Mouse (Mus musculus): ENCODE results near the gene Ugt1a2. TPM values are rescaled to one million over a fixed set of nuclear protein-coding genes. Genes with fewer than 3 reads are reported as not detected.

Ugt1a2 gene
- polyA plus RNA-seq, 2 experiments from 2014 or later = not detected

DNA sequence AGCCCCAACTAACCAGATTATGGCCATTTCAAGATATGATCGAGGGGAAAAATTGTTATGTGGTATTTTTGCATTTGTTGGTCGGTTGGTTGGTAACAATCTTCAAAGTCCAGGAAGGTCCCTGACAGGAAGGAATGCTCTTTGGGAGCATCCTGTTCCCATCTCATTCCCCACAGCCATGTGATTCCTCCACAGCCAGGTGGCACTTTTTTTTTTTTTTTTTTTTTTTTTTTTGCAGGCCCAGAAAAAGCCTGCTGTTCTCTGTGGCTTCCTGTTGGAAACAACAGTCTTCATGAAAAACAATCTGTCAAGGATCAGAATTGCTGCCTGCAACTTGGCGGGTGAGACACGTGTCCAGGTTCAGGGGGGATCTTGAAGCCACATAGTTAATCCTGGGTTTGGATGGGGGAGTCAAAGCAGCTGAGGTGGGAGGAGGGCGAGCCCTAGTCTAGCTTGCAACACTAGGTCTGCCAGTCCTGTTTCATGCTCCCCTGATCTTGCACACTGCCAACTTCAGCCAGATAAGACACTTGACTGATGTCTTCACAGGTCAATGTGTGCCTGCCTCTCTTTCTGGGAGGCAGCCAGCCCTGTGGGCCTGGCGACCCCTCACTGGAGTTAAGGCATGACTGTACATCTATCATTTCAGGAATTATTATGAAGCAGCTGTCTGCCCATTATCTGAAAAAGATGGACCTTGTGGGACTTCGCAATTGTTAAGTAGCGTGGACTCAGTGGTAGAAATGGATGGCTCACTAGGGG is 58.7 kb downstream of the Ugt1a2 start:
- ATAC-seq = peak; percentile 22

DNA sequence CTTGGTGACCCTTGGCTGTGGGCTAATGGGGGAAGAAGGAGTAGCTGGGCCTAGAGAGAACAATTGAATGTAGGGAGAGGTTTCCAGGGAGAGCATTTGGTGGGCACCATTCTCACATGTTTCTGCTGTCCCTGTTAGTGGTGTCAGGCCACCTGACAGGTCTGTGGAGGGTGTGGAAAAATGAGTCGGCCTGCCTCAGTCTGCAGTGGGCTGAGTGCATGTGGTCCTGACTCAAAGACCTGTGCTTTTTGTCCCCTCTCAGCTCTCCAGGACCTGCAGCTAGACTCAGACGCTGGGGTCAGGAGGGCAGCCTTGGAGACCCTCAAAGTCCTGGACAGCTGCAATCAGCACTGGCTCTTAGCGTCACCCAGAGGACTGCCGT is 59.2 kb downstream of the Ugt1a2 start:
- no peak for ATAC-seq

DNA sequence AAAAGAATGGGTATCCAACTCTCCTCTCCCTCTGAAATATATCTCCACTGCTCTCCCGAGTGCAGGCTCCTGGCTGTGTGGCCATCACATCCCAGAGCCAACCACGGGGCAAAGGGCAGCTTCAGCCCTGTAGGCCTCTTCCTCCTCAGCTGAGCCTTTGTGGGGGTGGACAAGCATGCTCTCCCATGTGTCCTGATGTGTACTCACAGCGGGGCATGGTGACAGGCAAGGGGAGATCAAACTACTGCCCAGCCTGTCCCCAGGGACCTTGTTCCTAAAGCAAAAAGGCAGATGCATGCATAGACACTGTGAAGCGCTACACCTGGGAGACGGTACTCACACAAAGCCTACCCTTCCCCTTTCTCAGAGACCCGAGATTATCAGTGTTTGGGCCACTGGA is 59.7 kb downstream of the Ugt1a2 start:
- no peak for ATAC-seq

DNA sequence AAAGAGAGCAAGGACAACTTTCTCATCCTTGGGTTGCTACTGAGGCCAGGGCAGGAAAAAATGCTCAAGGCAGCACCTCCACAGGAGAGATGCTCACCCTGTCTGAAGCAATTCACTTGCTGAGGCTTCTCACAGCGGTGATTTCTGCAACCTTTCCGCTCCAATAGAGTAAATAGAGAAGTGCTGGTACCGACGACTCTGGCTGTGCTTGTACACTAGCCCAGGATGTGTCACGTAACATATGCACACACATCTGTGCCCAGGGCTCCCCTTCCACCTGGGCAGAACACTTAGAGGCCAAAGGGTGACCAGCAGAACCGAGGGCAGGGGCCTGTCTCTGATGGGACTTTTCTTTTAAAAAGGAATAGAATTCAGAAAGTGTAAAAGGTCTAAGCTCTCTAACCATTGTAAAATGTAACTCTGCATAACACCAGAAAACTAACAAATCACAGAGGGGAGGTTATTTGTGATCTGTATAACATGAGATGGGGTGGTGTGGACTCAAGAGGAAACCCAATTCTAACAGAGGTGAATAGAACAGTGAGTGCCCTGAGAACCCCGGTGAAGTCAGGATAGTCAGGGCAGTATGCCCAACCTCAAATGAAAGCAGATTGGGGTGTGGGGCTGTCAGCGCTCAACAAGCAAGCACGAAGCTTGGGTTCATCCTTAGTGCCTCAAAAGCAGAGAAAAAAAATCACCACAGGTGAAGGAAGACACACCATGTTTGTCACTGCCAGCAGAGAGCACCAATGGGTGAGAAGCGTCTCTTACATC is 60.4 kb downstream of the Ugt1a2 start:
- no peak for ATAC-seq

DNA sequence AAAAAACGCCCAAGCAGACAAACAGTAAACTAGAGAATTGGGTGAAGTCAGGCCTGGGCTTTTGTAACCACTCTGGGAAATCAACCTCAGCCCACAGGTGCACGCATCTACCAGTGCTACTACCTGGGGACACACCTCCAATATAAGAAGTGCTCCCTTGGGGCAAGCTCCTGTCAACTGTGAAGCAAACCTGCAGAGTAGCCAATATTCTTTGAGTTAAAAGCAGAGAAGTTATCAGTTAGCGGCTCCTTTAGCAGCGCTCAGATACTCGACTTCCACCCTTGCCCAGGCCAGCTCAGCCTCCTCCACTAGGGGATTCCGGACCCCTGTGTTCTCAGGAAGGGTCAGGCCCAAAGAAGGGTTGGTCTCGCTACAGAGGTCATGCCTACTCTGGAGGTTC is 61.3 kb downstream of the Ugt1a2 start:
- ATAC-seq = no peak

DNA sequence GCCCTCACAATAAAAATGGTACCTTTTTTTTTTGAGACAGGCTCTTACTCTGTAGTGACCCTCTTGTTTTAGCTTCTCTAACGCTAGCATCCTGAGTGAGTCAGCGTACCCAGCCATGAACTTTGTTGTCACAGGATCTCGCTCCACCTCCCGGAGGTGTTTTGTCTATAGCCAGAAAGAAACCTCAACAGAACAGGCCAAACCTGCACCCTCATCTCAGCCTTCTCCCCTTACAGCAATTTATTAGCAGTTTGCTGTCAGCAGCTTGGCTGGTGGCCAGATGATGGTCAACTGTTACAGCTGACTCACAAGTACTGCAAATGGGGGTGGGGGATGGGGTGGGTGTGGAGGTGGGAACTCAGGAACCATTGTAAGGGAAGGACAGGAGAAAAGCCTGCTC is 61.9 kb downstream of the Ugt1a2 start:
- no peak for ATAC-seq

DNA sequence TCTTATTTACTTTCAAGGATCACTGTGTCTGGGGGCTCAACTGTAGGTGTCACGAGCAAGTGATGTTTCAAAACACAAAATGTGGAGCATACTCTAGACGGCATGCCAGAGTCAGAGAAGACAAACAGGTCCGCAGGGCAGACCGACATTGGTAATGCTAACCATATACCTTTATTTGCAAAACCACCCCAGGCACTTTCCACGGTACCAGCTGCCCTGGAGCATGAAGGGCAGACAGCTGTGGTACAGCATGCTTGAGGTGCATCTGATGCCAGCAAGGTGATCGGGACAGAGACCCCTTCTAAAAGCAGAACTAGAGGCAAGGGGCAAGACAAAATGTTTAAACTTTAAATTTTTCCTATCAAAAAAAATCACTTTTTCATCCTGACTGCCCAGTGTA is 62.6 kb downstream of the Ugt1a2 start:
- ATAC-seq = no peak

DNA sequence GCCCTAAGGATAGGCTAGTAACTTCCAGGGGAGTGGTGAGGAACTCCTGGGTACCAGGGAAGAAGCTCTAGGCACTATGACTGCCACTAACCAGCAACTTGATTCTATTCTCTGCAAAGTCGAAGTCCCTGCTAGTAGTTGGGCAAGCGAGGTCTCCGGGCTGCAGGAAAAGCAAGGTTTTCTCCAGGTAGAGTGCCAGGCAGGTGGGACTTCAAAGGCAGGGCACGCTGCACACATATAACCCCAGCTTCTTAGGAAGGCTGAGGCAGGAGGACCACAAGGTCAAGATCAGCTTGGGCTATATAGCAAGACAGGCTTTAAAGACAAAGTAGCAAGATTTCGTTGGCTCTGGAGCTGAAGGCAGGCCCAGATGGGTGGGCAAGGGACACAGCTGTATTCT is 63.4 kb downstream of the Ugt1a2 start:
- no peak for ATAC-seq

DNA sequence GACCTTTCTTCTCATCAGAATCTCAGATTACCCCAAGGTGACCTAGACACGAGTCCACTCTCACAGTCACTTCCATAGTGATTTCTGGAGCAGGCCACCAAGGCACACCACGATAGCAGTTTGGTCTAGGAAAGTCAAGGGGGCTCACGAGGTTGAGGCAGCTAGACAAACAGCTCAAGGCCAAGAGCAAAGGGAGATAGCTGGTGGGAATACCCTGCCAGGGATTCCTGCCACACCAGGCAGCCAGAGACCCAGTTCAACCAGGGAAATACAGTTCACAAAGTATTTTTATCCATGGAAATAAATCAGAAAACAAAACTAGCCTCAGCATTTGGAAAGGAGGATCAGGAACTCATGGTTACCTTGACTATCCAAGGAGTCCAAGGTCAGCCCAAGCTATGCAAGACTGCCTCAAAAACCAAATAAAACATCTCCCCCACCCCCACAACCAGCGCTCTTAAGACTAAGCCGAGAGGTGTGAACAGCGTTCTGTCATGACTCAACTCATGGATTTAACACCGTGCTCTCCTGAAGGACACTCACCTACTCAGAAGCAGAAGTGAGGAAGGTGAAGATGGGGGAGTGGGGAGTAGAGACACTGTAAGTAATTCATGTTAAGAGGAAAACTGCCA is 64.0 kb downstream of the Ugt1a2 start:
- ATAC-seq = no peak

DNA sequence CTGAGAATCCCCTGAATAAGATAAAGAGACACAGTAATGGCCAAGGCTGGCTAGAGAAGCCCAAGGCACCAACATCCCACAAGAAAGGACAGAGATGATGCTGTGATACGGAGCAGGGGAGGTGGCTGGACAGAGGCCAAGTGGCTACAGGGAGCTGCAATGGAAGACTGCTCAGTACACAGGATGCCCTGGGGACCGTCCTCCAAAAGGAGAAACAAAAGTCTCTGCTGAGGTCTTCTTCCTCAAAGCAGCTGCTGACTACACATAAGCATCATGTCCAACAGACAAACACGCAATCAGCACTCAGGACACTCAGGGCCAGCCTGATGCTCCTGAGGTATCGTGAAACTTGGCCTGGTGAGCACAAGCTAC is 64.5 kb downstream of the Ugt1a2 start:
- no peak for ATAC-seq

DNA sequence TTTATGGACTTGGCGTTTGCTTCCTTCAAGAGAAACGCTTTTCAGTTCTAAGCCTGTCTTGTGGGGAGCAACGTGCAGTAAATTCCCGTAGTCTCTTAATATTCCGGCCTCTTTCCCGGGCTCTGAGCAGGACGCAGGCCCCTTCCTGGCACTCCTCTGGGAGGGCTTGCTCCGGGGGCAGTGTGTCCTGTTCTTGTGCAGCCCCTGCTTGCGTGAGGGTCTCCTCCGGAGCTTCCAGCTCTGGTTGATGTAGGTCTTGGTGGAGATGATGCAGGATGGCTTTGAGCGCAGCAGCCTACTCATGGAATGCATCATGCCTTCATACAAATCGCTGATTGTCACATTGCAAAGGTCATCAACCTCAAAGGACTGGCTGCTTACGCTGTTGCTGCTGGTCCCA is 65.7 kb downstream of the Ugt1a2 start:
- no peak for ATAC-seq

DNA sequence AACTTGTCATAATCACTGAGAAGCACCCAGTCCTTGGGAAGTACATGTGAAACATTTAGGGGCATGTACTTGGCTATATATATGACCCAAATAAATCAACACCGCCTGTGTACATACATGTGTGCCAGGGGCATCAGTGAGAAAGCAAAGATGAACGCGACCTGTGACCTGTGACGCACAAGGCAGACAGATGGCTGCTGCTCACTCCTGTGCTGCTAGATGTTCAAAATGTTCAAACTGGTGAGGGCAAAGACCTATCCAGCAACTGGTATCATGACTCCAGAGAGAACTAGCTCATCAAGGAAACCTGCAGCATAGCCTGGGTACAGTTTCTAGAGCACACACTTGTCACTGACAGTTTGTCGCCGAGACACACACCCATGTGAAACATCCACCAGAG is 67.1 kb downstream of the Ugt1a2 start:
- no peak for ATAC-seq

DNA sequence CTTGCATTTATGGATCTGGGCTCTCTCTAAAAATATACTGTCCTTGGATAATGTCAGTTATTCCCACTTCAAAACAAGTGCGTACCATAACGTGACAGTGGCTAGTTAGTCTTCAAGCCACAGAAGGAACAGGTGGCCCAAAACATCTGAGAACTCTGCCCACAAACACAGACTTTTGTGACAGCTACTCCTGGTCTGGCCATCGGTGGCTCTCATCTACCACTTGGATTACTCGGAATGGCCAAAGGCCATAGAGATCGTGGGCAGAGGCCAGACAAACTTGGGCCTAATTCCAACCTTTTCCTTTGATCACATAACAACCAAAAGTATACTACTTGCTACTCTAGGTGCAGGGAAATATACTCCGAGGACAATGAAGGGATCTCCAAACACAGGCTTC is 67.7 kb downstream of the Ugt1a2 start:
- ATAC-seq = no peak

Other genes starting within 250 kb of the Ugt1a2 start
- gene Usp40, start 192.1 kb upstream of the Ugt1a2 start, polyA plus RNA-seq (2017; shearing (Covaris generic)) = 10 to 100 TPM; 24.5 to 28.5 TPM
- not detected for gene Ugt1a10, start 145.2 kb upstream of the Ugt1a2 start, polyA plus RNA-seq (2017; shearing (Covaris generic))
- not detected for gene Ugt1a9, start 129.8 kb upstream of the Ugt1a2 start, polyA plus RNA-seq (2017; shearing (Covaris generic))
- not detected for gene Ugt1a8, start 112.8 kb upstream of the Ugt1a2 start, polyA plus RNA-seq (2017; shearing (Covaris generic))
- 1 to 10 TPM in 1 of 2 experiments, under 1 TPM in 1; 0.56 to 1.2 TPM for gene Ugt1a7c, start 105.5 kb upstream of the Ugt1a2 start, polyA plus RNA-seq (2017; shearing (Covaris generic))
- not detected for gene Ugt1a6b, start 97.3 kb upstream of the Ugt1a2 start, polyA plus RNA-seq (2017; shearing (Covaris generic))
- under 1 TPM; 0.13 to 0.75 TPM for gene Ugt1a6a, start 65.8 kb upstream of the Ugt1a2 start, polyA plus RNA-seq (2017; shearing (Covaris generic))
- gene Ugt1a5, start 34.6 kb upstream of the Ugt1a2 start, polyA plus RNA-seq (2017; shearing (Covaris generic)) = not detected
- under 1 TPM; 0.63 to 0.73 TPM for gene Dnajb3, start 5.2 kb downstream of the Ugt1a2 start, polyA plus RNA-seq (2017; shearing (Covaris generic))
- not detected for gene Ugt1a1, start 11.4 kb downstream of the Ugt1a2 start, polyA plus RNA-seq (2017; shearing (Covaris generic))
- 1 to 10 TPM; 1.4 to 1.6 TPM for gene Mroh2a, start 26.4 kb downstream of the Ugt1a2 start, polyA plus RNA-seq (2017; shearing (Covaris generic))
- gene Hjurp, start 77.0 kb downstream of the Ugt1a2 start, polyA plus RNA-seq (2017; shearing (Covaris generic)) = 10 to 100 TPM; 56.6 to 72.9 TPM
- gene Trpm8, start 77.1 kb downstream of the Ugt1a2 start, polyA plus RNA-seq (2017; shearing (Covaris generic)) = not detected
- gene Spp2, start 206.4 kb downstream of the Ugt1a2 start, polyA plus RNA-seq (2017; shearing (Covaris generic)) = not detected